Mouse (Mus musculus): Measurements from ENCODE around the gene Ifna6.

The Ifna6 gene

DNA sequence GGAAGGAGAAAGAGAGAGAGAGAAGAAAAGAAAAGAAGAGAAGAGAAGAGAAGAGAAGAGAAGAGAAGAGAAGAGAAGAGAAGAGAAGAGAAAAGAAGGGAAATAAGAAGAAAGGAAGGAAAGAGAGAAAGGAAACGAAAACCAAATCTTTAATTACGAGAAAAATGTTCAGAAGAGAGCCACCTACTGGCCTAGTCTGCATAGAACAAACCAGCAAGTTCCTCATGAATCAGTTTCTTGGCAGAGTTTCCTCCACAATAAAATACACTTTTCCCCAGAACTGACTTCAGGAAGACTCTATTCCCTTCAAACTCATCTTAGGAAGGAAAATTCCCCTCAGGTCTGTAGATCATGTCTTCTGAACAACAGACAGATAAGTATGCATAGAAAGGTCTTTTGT is 18.1 kb downstream of the Ifna6 start:
- no peak for DNase-seq (ENCODE audit: low spot score in 2 of 2)

DNA sequence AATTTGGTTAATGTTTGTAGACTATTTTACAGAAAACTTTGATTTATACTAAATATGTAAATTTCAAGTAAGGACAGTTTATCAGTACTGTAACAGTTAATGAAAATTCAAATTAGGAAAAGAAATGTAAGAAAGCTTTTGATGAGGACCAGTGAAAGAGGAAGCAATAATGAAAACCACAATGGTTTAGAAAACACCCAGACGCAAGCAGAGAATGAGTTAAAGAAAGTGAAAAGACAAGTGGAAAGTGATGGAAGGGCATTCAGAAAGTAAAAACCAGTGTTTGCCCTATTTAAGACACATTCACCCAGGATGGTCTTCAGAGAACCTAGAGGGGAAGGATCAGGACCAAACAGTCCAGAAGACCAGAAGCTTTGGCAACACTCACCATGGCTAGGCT is 22.5 kb downstream of the Ifna6 start, which contains the start of gene Ifna1:
Gene Ifna1 (plus strand): TSS at position 390 of the 400 bp plus-strand sequence.
- DNase-seq (ENCODE audit: low spot score in 2 of 2), result no peak

DNA sequence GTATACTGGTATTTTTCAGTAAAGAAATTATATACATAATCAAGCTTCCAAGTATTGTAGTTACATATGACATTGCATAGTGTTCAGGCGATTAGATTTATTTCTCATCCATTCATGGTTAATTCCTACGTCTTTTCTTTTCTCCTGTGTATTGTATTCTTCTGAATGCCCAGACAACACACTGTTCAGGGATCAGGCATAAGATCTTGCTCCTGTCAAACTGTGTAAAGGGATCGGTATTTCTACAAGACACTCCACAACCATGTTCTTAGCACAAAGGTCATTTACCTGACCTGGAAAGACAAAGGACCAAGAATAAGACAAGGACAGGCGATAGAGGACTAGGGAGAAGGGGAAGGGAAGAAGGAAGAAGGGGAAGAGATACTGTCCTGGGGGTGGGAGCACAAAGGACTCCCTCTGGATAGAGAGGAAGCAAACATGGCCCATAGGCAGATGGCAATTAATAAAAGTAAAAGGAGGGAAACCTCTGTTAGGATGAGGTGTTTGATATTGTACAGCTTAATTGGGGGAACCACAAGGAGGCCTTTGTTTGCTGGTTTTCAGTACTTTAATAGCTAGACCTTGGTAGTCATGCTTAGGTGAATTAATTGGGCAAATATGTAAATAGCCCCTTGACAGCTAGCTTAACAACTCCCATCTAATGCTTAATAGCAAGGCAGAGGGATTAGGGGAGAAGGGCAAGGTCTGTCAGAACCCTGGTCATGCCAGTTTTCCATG is 24.0 kb downstream of the Ifna6 start:
- DNase-seq (ENCODE audit: low spot score in 2 of 2), result no peak

GRCm38 (mm10) chr4:88859214-88859613 is 32.0 kb downstream of the Ifna6 start:
- DNase-seq (ENCODE audit: low spot score in 2 of 2), result no peak

GRCm38 (mm10) chr4:88863309-88863708 is 36.1 kb downstream of the Ifna6 start:
- no peak for DNase-seq (ENCODE audit: low spot score in 2 of 2)

- no peak for DNase-seq (ENCODE audit: low spot score in 2 of 2)
Measured at GRCm38 (mm10) chr4:88864599-88864998, 37.4 kb downstream of the Ifna6 start.

DNA sequence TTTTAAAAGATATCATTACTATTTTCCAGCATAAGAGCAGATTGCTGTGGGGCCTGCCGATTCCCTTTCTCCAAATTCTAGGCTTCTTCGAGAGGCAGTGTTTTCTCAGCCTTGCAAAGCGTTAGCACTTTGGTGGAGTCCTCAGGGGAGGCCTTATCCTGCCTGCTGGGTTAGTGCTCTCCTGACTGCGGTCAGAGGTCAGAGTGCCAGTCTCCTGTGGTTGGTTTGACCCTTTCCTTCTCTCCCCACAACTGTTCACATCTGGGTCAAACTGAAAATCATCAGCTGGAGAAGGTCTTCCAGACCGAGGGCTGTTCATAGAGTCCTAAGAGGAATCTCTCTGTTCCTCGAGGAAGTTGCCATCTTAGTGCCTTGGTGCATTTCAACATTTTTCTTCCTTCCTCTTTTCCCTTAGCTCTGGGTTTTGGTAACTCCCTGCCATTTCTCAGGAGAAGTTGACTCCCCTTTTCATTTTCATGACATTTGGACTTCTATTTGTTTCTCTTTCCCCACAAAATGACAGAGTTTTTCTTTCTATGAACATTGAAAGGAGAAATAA is 37.9 kb downstream of the Ifna6 start:
- DNase-seq (ENCODE audit: low spot score in 2 of 2), result no peak

GRCm38 (mm10) chr4:88867366-88867925 is 40.2 kb downstream of the Ifna6 start:
- DNase-seq (ENCODE audit: low spot score in 2 of 2), result peak; percentile 71 to 80

- peak in 1 of 2 experiments; percentile 15 for DNase-seq (ENCODE audit: low spot score in 2 of 2)
Measured at GRCm38 (mm10) chr4:88867926-88868911, 41.0 kb downstream of the Ifna6 start.

GRCm38 (mm10) chr4:88872691-88873090 is 45.5 kb downstream of the Ifna6 start:
- no peak for DNase-seq (ENCODE audit: low spot score in 2 of 2)

DNA sequence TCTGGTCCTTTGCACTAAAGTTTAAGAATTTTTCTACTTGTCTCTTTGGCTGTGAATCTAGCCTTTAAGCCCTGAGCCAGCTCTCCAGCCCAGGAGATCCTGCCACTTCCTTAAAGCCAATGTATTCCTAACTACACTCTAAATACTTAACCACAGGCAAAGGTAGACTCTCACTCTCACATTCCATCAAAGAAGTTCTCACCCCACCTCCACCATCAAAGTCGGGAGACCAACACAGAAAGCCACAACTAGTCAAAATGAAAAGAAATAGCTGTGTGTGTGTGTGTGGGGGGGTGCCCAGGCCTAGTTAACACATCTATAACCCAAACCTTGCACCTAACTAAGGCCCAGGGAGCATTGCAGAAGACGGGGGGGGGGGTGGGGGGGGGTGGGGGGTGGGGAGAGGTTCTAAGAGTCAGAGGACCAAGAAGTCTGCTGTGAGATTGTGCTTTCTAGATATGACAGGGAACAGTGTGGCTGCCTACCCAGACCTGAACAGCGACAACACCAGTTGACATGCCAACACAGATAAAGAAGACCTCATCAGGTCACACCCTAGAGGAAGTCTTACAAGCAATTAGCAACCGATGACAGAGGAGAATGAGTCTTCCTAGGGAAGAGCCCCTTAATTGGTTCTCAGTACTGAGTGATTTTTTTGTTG is 48.3 kb downstream of the Ifna6 start:
- no peak for DNase-seq (ENCODE audit: low spot score in 2 of 2)

DNA sequence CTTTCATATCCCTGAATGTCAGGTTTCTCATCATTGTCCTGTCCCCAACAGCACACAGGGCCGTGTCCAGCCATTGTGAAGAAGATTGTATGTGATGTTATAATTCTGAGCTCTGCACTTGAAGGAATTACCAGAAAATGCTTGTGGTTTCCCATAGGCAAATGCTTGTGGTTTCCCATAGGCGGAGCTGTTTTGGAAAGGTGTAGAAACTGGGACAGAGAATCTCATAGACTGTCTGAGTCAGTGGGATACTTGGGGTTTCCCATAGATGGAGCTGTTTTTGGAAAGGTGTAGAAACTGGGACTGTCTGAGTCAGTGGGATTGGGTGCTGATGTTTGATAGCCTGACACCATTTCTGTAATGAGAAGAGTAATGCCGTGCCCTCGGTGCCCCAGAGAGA is 49.3 kb downstream of the Ifna6 start:
- no peak for DNase-seq (ENCODE audit: low spot score in 2 of 2)
